Comparison of ENCODE assay signal across 28 mouse cellular contexts in genomic region chr2:84258339-84259006, GRCm38 (mm10).
DNase-seq lines count a peak whose midpoint lies in the region; ATAC-seq lines count a peak whose summit lies in the region.
"Had no signal": no experiment of that assay in that cellular context is flagged by ENCODE, and none has a peak within 500 bp of the region (broad histone marks: within the 10 kb centered on the region; RNA-seq: fewer than 3 reads in every experiment).

No protein-coding gene starts in this region.

- no peaks in the 10 kb centered on the region for H3K4me1 ChIP-seq in kidney, embryonic 14.5 days (ENCODE audit: control insufficient read depth, insufficient read depth, low read length)
- no peaks in the 10 kb centered on the region for H3K4me1 ChIP-seq in kidney, embryonic 16.5 days (ENCODE audit: insufficient read depth, low read length)
- H3K4me1 ChIP-seq in limb, embryonic 11.5 days (ENCODE audit: control insufficient read depth, insufficient read depth, low read length), result no peaks in the 10 kb centered on the region
- H3K4me1 ChIP-seq in limb, embryonic 10.5 days, result no peaks in the 10 kb centered on the region
- H3K4me1 ChIP-seq: embryonic facial prominence, embryonic 15.5 days; forebrain, embryonic 10.5 days; forebrain, embryonic 12.5 days had no signal

- 23% methylated on average over 2 of the region's 2 CpGs for WGBS in kidney, embryonic 14.5 days
- 35% methylated on average over 2 of the region's 2 CpGs for WGBS in kidney, embryonic 16.5 days
- 83% methylated on average over 2 of the region's 2 CpGs for WGBS in limb, embryonic 11.5 days
- WGBS in limb, embryonic 10.5 days, result 83% methylated on average over 2 of the region's 2 CpGs

- no peak overlapping the region for H3K27ac ChIP-seq in kidney, embryonic 14.5 days (ENCODE audit: low read depth, low read length)
- no peak overlapping the region for H3K27ac ChIP-seq in kidney, embryonic 16.5 days (ENCODE audit: low read length)
- H3K27ac ChIP-seq in limb, embryonic 11.5 days (replicated peaks; ENCODE audit: low read depth, low read length), result no peak overlapping the region
- H3K27ac ChIP-seq in limb, embryonic 10.5 days, result no peak overlapping the region
- H3K27ac ChIP-seq: embryonic facial prominence, embryonic 13.5 days; embryonic facial prominence, embryonic 15.5 days; forebrain, embryonic 10.5 days; forebrain, embryonic 12.5 days had no signal

- H3K27me3 ChIP-seq in kidney, embryonic 14.5 days (ENCODE audit: control insufficient read depth, insufficient read depth, low read length), result no peaks in the 10 kb centered on the region
- H3K27me3 ChIP-seq in kidney, embryonic 16.5 days (ENCODE audit: insufficient read depth, low read length), result no peaks in the 10 kb centered on the region
- H3K27me3 ChIP-seq in limb, embryonic 11.5 days (ENCODE audit: control insufficient read depth, insufficient read depth, low read length), result no peaks in the 10 kb centered on the region
- H3K27me3 ChIP-seq in limb, embryonic 10.5 days (ENCODE audit: low read depth, poor library complexity, severe bottlenecking), result no peaks in the 10 kb centered on the region
- H3K27me3 ChIP-seq: CH12.LX; embryonic facial prominence, embryonic 13.5 days; embryonic facial prominence, embryonic 15.5 days; forebrain, embryonic 12.5 days had no signal

- H3K9ac ChIP-seq in kidney, embryonic 14.5 days (ENCODE audit: low read depth, low read length), result no peak overlapping the region
- no peak overlapping the region for H3K9ac ChIP-seq in kidney, embryonic 16.5 days (replicated peaks; ENCODE audit: low read length)
- no peak overlapping the region for H3K9ac ChIP-seq in limb, embryonic 11.5 days (ENCODE audit: low read length)
- H3K9ac ChIP-seq: embryonic facial prominence, embryonic 13.5 days; embryonic facial prominence, embryonic 15.5 days; forebrain, embryonic 12.5 days had no signal

- no peaks in the 10 kb centered on the region for H3K9me3 ChIP-seq in kidney, embryonic 14.5 days (ENCODE audit: control insufficient read depth, low read length)
- no peaks in the 10 kb centered on the region for H3K9me3 ChIP-seq in kidney, embryonic 16.5 days (ENCODE audit: low read length)
- no peaks in the 10 kb centered on the region for H3K9me3 ChIP-seq in limb, embryonic 11.5 days (ENCODE audit: control insufficient read depth, low read length)
- no peaks in the 10 kb centered on the region for H3K9me3 ChIP-seq in limb, embryonic 10.5 days (replicated peaks)
- H3K9me3 ChIP-seq: embryonic facial prominence, embryonic 13.5 days; embryonic facial prominence, embryonic 15.5 days; forebrain, embryonic 10.5 days; forebrain, embryonic 12.5 days; G1E had no signal

- peak; percentile 84 for ATAC-seq in kidney, embryonic 14.5 days (ENCODE audit: low FRiP score, low TSS enrichment)
- peak; percentile 88 for ATAC-seq in kidney, embryonic 16.5 days (ENCODE audit: low FRiP score, low TSS enrichment)
- 0 out of 2 replicates have a peak, but pooled peaks have one; percentile 37 for ATAC-seq in limb, embryonic 11.5 days (ENCODE audit: insufficient number of reproducible peaks, low FRiP score, low TSS enrichment, low read depth)
- ATAC-seq: activated CD4-positive, CD25-positive, alpha-beta regulatory T cell, adult 4 months; CD4-positive, CD25-positive, alpha-beta regulatory T cell, adult 4 months; forebrain, embryonic 14.5 days; Patski had no signal

- no peaks in the 10 kb centered on the region for H3K36me3 ChIP-seq in kidney, embryonic 14.5 days (ENCODE audit: control insufficient read depth, insufficient read depth, low read length)
- no peaks in the 10 kb centered on the region for H3K36me3 ChIP-seq in kidney, embryonic 16.5 days (ENCODE audit: insufficient read depth, low read length)
- no peaks in the 10 kb centered on the region for H3K36me3 ChIP-seq in limb, embryonic 11.5 days (ENCODE audit: control insufficient read depth, insufficient read depth, low read length)
- H3K36me3 ChIP-seq in limb, embryonic 10.5 days, result no peaks in the 10 kb centered on the region
- H3K36me3 ChIP-seq: embryonic facial prominence, embryonic 13.5 days; embryonic facial prominence, embryonic 15.5 days; forebrain, embryonic 10.5 days; forebrain, embryonic 12.5 days; G1E had no signal

- H3K4me3 ChIP-seq in kidney, embryonic 14.5 days (ENCODE audit: low read length), result no peak overlapping the region
- H3K4me3 ChIP-seq in kidney, embryonic 16.5 days (ENCODE audit: low read length), result no peak overlapping the region
- H3K4me3 ChIP-seq in limb, embryonic 11.5 days (ENCODE audit: low read depth, low read length), result no peak overlapping the region
- no peak overlapping the region for H3K4me3 ChIP-seq in limb, embryonic 10.5 days
- H3K4me3 ChIP-seq: embryonic facial prominence, embryonic 13.5 days; embryonic facial prominence, embryonic 15.5 days; erythroblast, embryonic 14.5 days; forebrain, embryonic 10.5 days; forebrain, embryonic 12.5 days had no signal

- H3K4me2 ChIP-seq in kidney, embryonic 14.5 days (replicated peaks; ENCODE audit: low read depth, low read length), result no peak overlapping the region
- H3K4me2 ChIP-seq in kidney, embryonic 16.5 days (replicated peaks; ENCODE audit: low read depth, low read length), result no peak overlapping the region
- no peak overlapping the region for H3K4me2 ChIP-seq in limb, embryonic 11.5 days (ENCODE audit: low read depth, severe bottlenecking)
- H3K4me2 ChIP-seq: embryonic facial prominence, embryonic 13.5 days; embryonic facial prominence, embryonic 15.5 days; forebrain, embryonic 12.5 days had no signal

- no peak for DNase-seq in kidney, adult 9 months
- DNase-seq in kidney, postnatal 10 days, result no peak
- DNase-seq in limb, embryonic 11.5 days (ENCODE audit: low spot score), result no peak
- no peak for DNase-seq in limb, embryonic 10.5 days (ENCODE audit: low spot score)
- DNase-seq in hindlimb bud, embryonic 11.5 days (ENCODE audit: extremely low spot score, low read depth, low spot score), result peak; percentile 24
- DNase-seq: adrenal gland, adult 8-10 months; adrenal gland, postnatal 25 days; B cell, adult 2 months; cerebellum, adult 11 months; cerebellum, adult 18-20 months; cerebellum, adult 8-10 months; cerebellum, adult 9-11 months; cerebellum, postnatal 14 days; cerebellum, postnatal 36 days; embryo, embryonic 11 days had no signal

Comparison
In these comparisons a context has a peak if more than half of its experiments do, and no peak if none do; other contexts are left out.
1. ATAC-seq: peak in every context shown above with its lines; median percentile 88 in kidney, embryonic 16.5 days; 84 in kidney, embryonic 14.5 days; 37 in limb, embryonic 11.5 days.